Mouse (Mus musculus) lung, postnatal 0 days (tissue): Measurements from ENCODE around the gene Dnaja1.

Source experiments
- CTCF ChIP-seq: IDR thresholded peaks from 2 replicates; pipeline ENCODE4 v1.5.1; 2016; ENCODE audit warnings: antibody characterized with exemption, mild to moderate bottlenecking
- EP300 ChIP-seq: IDR thresholded peaks from 2 replicates; pipeline ENCODE4 v1.6.1; 2016; ENCODE audit warnings: antibody characterized with exemption, mild to moderate bottlenecking, control low read depth

DNA sequence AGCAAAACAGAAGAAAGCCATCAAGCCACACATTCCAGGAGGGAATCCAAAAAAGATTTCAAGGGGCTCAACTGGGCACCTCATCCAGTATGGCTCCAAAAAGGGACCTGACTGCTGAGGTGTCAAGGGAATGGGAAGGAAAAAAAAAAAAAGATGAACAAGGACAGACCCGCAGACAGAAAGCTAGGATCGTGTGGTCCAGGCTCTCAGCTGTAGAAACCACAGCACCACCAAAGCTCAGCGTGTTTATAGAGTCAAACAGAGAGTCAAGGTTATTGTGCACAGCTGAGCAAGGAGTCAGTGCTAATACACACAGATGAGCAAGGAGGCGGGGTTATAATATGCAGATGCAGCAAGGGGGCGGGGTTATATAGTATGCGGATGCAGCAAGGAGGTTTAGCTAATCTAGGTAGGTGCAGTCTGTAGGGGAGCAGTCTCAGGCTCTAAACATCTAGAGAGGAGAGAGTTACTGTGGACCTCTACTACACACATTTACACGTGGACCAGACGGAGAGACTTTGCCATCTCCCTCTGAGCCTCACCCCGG lies 63.7 kb downstream of the Dnaja1 start:
- no peak for TF ChIP-seq CTCF
- TF ChIP-seq EP300 = no peak
